Mouse (Mus musculus) forelimb bud, embryonic 11.5 days (tissue): Measurements from ENCODE around the gene Ube4b.

Experiments
- DNase-seq: peaks from one replicate; pipeline ENCODE4 v3.0.0-alpha.2; 2012; ENCODE audit warnings: low read depth, low spot score

Ube4b gene

DNA sequence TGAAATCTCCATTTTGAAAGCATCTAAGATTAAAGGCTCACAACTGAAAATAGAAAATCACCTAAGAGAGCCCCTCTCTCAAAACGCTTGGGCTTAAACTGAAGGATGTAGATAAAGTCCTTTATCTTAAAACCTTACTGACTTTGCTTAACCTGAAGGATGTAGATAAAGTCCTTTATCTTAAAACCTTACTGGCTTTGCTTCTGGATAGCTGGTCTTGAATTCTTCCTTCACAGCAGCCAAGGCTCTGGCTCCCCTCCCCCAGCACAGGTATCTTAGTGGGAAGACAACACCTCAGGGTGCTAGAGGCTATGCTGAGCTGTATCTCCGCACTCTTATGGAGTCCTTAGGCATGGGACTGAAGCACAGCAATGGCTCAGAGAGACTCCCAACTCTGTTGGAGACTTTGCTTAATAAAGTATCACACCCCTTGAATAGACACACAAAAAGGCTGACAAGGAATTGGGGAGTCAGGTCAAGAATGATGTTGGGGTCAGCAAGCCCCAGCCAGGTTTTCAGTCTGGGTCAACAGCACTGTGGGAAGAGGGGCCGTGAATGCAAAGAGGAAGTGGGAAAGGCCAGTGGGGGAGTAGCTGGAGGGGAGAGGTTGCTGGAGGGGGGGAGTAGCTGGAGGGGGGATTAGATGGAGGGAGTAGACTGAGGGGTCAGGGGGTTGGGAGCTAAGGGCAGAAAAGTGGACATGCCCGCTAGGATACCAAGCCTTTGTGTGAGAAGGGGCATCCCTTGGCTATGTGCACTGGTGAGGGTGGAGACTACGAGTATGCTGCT is 86.9 kb downstream of the Ube4b start:
- DNase-seq = no peak

DNA sequence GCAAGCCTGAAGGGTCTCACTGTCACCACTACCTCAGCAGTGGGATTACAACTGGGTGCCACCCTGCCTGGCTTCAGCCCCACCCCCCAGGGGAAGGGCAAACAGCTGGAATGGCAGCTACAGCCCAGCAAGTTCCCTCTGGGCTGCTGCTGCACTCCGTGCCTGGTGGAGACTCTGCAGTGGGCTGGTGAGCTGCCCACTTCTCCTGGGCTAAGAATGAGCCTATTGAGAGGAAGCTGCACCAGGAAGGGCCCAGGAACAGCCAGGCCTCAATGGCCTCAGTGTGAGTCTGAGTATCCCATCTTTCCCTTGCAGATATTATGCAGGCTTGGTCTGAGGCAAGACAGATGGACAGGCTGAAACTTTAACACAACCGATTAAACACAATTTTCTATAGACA is 88.4 kb downstream of the Ube4b start:
- DNase-seq = no peak

DNA sequence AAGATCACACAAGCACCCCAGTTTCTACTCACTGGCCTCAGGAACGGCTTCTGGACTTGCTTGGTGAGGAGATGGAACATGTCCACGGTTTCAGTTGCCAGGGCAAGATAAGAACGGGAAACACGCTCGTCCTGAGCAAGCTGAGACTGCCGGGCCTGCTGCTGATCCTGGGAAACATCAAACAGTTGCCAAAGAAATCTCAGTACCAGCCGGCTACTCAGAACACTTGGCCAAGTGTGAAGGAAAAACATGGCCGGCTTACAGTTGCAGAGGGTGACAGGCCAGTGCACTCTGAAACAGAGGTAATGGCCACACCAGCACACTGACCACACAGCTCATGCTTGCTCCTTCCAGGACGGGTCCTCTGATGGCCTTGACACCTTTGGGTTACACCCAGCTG is 89.2 kb downstream of the Ube4b start:
- DNase-seq = no peak

DNA sequence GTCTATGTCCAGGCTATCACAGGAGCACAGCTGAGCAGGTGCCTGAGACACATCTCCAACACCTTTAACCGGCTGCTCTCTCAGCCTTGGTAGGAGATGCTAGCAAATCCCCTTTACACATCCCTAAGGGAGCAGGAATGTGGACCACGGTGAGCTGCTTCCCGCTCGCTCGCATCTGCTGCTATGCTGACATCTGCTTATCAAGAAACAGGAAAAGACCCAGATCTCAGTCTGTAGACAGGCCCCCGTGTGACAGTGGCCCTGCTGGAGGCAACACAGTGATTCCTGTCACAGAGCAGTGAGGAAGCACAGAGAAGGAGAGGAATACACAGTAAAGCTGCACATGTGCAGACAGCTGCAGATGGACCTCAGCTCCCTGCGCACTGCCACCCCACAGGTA is 90.2 kb downstream of the Ube4b start:
- DNase-seq = no peak

DNA sequence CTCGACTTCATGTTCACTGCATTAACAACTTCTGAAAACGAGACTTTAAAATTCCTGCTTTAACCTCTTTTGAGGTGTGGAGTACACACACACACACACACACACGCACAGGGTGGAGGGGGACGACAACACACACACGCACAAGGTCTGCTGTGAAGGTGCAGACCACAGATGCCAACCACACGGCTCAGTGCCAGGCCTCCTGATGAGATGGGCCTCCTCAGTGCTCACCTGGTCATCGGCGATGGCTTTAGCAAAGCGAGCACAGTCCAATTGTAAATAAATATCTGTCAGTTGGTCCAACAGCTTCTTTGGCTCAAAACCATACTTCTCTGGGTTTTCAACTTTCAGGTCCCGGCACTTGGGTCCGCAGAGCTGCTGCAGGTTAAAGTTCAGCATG is 91.7 kb downstream of the Ube4b start:
- no peak for DNase-seq

DNA sequence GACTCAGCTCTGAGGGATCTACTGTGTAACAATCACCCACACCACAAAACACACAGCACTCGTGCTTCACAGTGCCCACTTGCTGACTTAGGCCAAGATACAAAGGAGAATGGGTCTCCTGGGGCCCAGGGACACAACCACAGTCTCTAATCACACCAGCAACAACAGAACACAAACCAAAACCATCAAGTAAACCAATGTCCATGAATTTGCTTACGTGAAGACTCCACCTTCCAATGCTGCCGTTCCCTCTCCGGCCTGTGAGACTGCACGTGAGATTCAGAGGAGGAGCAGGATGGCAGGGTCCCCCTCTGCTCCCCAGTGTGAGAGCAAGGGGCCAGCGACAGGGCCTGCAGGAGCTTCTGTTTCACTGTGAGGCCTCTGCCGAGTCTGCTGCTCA is 93.8 kb downstream of the Ube4b start:
- no peak for DNase-seq

DNA sequence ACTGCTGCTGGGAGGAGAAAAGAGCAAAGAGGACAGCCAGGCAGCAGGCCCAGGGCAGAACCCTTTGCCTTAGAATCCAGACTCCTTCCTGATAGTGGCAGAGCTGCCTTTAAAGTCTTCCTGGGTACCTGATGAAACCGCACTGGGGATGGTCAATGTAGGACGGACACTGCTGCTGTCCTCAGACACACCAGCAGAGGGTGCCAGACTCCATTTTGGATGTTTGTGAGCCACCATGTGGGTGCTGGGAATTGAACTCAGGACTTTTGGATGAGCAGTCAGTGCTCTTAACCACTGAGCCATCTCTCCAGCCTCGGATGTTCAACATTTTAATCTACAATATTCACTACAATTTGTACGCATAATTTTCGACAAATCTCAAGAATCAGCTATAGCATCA is 96.1 kb downstream of the Ube4b start:
- DNase-seq = no peak

DNA sequence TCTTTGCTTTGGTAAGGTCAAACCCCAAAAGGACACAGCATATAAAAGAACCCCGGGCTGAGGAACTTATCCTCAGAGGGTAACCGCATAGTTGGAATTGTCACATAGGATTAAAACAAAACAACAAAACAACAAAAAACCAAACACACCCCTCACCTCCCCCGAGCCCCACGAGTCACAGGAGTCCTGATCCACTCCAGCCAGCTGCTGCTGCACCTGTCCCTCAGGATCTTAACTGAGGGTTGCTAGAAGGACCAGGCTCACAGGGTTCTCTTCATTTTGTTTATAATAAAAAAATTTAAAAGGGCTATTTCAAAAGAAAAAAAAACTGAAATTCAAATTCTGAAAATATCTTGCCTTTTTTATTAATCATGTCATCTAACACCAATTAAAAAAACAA is 97.8 kb downstream of the Ube4b start:
- DNase-seq = no peak

DNA sequence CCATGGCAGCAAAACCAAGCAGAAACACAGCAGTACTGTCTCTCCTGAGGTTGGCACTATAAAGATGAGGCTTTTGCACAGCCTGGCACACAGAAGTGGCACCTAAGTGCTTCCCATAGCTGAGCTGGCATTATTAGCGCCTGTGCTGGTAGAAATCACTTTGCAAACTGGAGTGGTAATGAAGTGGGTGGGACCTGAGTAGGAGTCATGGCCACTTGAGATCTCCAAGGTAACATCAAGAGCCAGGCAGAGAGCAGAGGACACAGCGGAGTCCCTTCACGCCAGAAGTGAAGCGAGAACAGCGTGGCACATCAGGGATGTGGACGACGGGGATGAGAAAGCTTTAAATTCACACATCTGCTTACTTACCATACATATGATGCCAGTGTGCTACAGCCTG is 99.3 kb downstream of the Ube4b start:
- DNase-seq = no peak

DNA sequence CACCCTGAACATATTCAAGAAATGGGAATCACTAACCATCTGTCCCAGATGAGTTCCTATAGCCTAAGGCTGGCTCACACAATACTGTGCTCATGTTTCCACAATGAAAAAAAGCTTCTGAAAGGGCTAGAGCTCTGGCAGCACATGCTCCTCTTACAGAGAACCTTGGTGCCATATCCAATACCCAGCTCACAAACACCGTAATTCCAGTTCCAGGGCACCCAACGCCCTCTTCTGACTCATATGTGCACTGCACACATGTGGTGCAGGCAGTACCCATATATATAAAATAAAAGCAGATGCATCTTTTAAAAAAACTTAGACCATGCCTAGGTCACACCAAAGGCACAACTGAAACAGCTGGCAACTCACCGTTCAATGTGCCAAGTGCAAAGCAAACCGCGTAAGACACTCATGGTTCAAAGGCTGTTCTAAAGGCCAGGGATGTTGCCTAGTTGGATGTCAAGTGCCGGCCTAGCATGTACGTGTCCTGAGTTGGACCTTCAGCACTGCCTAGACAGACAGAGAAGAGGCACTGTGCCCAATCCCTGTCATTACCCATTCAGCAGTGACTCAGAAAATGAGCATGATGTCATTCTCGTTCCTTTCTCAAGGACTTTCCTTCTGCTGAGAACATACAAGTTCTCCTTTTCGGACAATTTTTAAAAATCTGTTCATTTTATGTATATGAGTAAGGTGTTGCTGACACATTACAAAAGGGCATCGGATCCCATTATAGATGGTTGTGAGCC is 101.0 kb downstream of the Ube4b start:
- DNase-seq = no peak

DNA sequence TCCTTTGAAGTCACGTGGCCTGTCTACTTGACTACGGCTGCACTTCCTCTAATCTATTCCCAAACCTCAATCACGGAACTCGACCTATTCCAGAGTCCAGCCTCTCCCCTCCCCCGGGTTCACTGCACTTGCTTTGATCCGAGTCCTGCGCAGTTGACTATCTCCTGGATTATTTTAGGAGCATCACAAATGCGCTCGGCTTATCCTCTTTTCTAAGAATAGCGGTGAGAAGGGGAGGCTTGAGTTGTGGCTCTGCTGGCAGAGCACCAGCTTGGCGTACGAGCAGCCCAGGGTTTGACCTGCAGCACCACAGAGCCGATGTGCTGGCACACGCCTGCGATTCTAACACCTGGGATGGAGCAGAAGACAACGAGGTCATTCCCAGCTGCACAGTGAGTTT is 102.8 kb downstream of the Ube4b start:
- DNase-seq = no peak

DNA sequence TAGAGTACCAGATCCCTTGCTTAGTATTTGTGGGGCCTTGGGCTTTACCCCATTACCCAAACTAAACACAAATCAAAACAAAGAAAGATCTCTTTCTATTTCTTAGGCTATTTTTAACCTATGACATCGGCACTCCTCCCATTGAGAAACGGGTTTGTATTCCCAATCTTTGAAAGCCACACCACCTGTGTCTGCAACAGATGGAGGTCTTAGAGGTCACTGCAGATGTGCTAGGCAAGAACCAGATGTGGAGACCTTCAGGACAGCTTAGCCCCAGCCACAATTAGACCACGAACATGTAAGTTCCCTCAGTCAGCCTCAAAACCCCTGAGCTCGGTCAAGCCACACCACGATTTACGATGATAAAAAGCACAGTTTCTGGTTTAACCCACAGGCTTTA is 103.8 kb downstream of the Ube4b start:
- no peak for DNase-seq

DNA sequence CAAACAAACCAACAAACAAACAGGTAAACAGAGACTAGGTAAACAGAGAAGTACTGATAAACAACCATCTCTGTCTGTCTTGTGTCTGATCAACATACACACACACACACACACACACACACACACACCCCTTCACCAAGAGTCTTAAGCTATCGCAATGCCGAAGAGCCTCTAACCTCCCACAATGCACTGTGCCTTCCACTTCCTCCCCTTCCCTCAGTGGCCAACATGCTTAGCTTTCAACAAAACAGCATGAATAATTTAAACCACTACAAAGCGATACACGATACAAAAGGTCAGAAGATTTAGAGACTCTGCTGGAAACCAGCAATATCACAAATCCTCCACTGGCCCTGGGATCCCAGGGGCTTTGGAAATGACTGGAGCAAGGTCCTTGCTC is 104.3 kb downstream of the Ube4b start:
- DNase-seq = no peak

DNA sequence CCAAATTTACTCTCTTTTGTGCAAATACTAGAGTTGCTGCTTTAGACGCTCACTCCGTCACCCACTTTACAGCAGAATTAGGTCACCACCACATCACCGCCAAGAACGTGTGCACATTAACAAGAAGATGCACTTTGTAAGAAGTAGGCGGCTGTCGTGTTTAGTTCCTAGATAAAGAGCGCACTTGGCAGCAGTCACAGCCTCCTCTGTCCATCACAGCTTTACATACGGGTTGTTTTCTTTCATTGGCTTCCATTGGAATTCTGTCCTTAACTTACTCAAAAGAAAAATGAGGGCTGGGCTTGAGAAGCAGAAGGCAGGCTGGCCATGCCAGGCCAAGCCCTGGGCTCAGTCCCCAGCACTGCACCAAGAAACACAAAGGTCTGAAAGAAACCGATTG is 107.5 kb downstream of the Ube4b start:
- no peak for DNase-seq

DNA sequence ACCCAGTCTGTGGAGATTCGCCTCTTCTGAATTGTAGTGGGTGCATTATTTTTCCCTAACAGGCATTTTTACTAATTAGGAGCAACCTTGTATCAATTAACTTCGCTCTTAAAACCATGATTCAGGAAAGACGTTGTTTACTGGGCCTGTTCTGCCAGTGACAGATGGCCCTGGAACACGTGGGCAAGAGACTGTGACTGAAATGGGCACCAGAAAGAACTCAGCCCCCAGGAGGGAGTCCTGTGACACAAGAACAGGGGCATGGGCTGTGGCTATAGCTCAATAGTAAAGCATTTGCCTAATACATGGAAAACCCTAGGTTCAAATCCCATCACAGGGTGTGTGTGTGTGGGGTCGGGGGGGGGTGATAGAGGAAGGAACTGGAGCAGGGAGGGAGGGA is 109.2 kb downstream of the Ube4b start:
- no peak for DNase-seq

DNA sequence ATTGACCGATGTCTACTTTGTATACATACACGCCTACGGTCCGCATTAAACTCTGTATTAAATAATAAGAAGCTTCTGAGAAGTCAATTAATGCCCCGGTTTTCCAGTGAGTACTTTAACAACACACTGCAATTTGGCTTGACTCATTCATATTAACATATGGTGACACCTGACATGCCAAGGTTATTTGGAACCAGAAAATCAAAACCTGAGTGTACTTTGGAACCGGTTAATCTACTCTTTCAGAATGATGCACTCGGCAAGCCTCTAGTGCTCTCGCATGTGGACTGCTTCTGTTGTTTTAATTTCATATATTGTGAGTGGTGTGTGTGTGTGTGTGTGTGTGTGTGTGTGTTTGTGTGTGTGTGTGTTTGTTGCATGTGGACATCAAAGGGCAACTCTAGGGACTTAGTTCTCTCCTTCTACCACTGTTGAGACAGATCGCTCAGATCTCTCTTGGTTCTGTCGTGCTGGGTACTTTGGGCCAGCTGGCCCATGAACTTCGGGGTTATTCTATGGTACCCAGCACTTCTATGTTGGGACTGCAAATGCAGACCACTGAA is 112.2 kb downstream of the Ube4b start:
- no peak for DNase-seq

DNA sequence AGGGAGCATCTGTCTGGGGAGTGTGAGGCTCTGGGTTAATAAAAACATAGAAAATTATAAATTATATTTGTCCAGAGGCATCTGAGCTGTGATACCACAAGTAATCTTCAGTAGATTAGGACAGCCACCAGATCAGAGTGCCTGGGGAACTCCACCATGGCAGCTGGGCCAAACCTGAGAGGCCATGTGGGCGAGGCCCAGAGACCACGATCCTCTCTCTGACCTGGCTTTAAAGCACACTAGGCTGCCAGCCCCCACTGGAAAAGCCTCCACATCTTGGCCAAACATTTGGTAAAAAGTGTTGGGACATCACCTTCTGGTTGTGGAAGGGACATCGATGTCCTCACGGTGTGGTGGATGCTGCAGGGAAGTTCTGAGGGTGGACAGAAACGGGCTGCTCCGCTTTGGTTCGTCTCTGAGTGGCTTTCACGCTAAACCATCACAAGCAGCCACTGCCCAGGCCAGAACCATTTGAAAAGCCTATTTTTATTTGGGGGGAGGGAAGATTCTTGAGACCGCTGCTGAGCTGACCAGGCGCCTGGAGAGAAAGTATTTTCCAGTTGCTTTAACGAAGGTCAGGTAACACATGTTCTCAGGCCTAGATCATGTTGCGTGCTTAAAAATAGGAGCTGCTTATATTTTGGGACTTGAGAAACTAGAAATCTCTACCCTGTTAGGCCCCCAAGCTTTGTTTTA is 112.8 kb downstream of the Ube4b start:
- DNase-seq = no peak

DNA sequence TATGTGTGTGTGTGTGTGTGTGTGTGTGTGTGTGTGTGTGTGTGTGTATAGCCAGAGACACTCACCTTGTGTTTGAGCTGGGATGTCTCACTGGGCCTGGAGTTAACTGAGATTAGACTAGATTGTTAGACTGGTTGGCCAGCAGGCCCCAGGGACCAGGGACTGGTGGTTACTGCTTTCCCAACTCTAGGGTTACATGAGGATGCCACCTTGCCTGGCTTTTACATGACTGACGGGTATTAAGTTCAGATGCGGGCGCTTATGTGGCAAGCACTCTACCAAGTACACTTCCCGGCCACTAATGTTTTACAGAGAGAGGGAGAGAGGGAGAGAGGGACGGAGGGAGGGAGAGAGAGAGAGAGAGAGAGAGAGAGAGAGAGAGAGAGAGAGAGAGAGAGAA is 114.6 kb downstream of the Ube4b start:
- no peak for DNase-seq

DNA sequence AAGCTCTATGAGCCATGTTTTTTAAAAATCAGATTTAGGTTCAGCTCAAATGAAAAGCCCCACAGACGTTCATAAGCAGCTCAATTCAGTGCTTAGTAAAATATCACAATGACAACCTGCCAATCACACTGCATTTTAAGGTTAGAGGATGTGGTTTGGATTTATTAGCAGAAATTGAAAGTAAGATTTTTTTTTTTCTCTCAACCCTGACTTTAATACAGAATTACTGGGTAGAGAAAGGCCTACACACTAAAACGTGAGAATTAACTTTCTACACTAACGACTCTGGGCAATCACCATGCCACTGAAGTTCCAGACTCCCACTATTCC is 118.1 kb downstream of the Ube4b start:
- no peak for DNase-seq

DNA sequence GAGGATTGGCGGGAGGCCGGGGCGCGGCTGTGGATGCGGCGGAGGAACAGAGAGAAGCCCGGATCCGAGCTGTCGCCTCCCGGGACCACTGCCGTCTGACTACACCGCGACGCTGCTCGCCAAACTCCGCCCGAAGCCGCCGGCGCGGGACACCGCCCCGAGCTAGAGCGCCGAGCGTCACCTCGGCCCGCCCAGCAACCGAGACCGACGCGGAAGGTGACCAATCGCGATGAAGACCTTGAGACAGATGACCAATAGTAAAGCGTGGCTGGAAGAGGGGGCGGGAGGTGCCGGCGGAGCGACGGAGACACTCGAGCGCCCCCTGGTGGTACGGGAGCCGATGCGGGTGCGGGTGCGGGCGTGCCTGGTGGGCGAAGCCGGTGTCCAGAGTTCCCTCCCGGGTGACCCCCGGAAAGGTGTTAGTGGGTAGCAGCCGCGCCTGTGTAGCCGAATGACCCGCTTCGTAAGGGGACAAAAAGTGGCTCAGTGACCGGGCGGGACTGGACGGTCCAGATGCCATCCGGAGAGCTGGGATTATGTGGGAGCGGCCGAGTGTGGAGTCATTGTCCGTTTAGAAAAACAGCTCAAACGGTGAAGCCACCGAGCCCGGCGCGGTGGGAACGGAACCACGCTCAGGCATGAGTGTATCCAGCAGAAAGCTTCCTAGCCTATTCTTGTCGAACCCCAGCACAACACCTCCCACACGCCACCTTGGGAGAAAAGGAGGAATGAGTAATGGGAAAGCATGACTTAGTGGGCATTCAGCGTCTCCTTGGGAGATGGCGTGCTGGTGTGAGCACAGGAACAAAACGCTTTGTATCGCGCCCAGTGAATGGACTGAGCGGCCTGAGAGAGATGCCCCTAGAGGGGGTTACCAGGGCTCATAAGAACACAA is 118.7 kb downstream of the Ube4b start, which contains the start of gene Kif1b:
Kif1b (minus strand) TSS at position 98 of the 895 bp plus-strand sequence.
- peak; percentile 98 for DNase-seq
